Mouse (Mus musculus) midbrain, embryonic 14.5 days (tissue): ENCODE measurements around the gene Isg15. TPM values are rescaled to one million over a fixed set of nuclear protein-coding genes. Genes with fewer than 3 reads are reported as not detected.

Experiments
- ATAC-seq: fragments of 200-750 bp; cut with Nextera tagmentation; 2 replicates; pipeline ENCODE4 v1.8.0; 2017; ENCODE audit warnings: moderate number of reproducible peaks, moderate library complexity; ENCODE audit not compliant: low FRiP score, low TSS enrichment
- DNase-seq: peaks from one replicate; pipeline ENCODE4 v3.0.0-alpha.2; 2015
- H3K27ac ChIP-seq: fragments of 300-500 bp; sonication (generic); replicated peaks from 2 replicates; pipeline ENCODE4 v1.5.1; 2014; ENCODE audit warnings: mild to moderate bottlenecking, low read depth, low read length, moderate library complexity
- H3K27me3 ChIP-seq: fragments of 300-500 bp; sonication (generic); 2 replicates; pipeline ENCODE4 v1.6.1; 2014; ENCODE audit warnings: low read length, control low read depth, mixed read lengths; ENCODE audit not compliant: control insufficient read depth, insufficient read depth
- H3K36me3 ChIP-seq: fragments of 300-500 bp; sonication (generic); 2 replicates; pipeline ENCODE4 v1.6.1; 2014; ENCODE audit warnings: low read length, control low read depth; ENCODE audit not compliant: control insufficient read depth, insufficient read depth
- H3K4me1 ChIP-seq: fragments of 300-500 bp; sonication (generic); 2 replicates; pipeline ENCODE4 v1.6.1; 2014; ENCODE audit warnings: mild to moderate bottlenecking, antibody characterized with exemption, low read length, control low read depth; ENCODE audit not compliant: control insufficient read depth, insufficient read depth
- H3K4me2 ChIP-seq: fragments of 300-500 bp; sonication (generic); 2 replicates; pipeline ENCODE4 v1.6.1; 2014; ENCODE audit warnings: mild to moderate bottlenecking, low read length, moderate library complexity
- H3K4me3 ChIP-seq: fragments of 300-500 bp; sonication (generic); replicated peaks from 2 replicates; pipeline ENCODE4 v1.5.1; 2014; ENCODE audit warnings: low read depth, low read length
- H3K9ac ChIP-seq: fragments of 300-500 bp; sonication (generic); replicated peaks from 2 replicates; pipeline ENCODE4 v1.6.1; 2014; ENCODE audit warnings: mild to moderate bottlenecking, low read length, moderate library complexity
- H3K9me3 ChIP-seq: fragments of 300-500 bp; sonication (generic); 2 replicates; pipeline ENCODE4 v1.6.1; 2016; ENCODE audit warnings: low read length, control low read depth, mixed read lengths; ENCODE audit not compliant: control insufficient read depth
- WGBS: fragments of 180-500 bp; shearing (Covaris S2); extraction: QIAGEN DNeasy Blood & Tissue Kit; methylation state at CpG from one replicate; pipeline ENCODE4 v1.1.7; 2014; 5-methylcytosine and 5-hydroxymethylcytosine counted together
- polyA plus RNA-seq: library from polyadenylated mRNA; unstranded; fragments of >200 nt; fragmentation: Nextera tagmentation; extraction: Ambion mirVana; gene quantifications from 2 replicates; pipeline ENCODE4 v1.2.1, GENCODE M21; 2014

Gene Isg15
- polyA plus RNA-seq, 1 experiment from 2014 or later, result 2.5 TPM

DNA sequence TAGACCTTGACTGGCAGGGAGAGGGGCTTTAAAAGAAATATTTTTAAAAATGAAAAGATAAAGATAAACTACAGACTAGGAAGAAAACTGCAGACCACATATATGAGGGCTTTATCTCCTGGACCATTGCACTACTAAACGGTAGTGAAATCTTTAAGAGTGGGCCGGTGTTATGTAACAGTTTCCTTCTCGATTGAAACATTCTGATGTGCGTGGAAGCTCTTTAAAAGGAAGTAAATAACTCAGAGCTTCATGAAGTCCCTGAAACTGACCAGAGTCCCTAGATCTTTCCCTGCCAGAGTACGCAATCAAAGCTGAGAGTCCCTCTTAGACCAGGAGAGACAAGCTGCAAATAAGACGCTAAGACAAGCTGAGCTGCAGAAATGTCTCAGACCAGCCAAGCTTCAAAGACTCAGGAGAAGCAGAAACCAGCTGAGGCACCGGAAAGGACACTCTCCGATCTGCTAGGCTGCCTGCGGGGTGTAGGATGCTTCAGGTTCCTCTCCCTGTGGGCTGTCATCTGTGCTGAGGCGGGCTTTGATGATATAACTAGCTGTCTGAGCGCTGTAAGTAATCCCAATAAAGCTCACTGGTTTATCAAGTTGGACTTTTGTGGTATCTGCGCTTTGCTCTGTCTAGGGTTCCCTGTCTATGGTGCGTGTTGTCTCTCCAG is 9.5 kb upstream of the Isg15 start:
- no peak overlapping the region for H3K9ac ChIP-seq
- no peaks in the 10 kb centered on the region for H3K27me3 ChIP-seq
- no peak for ATAC-seq
- no peaks in the 10 kb centered on the region for H3K36me3 ChIP-seq
- WGBS, result 80% methylated on average over 13 of the region's 13 CpGs
- H3K4me2 ChIP-seq, result no peak overlapping the region
- H3K4me1 ChIP-seq, result no peaks in the 10 kb centered on the region
- no peaks in the 10 kb centered on the region for H3K9me3 ChIP-seq
- H3K27ac ChIP-seq, result no peak overlapping the region
- H3K4me3 ChIP-seq, result no peak overlapping the region
- DNase-seq, result no peak

DNA sequence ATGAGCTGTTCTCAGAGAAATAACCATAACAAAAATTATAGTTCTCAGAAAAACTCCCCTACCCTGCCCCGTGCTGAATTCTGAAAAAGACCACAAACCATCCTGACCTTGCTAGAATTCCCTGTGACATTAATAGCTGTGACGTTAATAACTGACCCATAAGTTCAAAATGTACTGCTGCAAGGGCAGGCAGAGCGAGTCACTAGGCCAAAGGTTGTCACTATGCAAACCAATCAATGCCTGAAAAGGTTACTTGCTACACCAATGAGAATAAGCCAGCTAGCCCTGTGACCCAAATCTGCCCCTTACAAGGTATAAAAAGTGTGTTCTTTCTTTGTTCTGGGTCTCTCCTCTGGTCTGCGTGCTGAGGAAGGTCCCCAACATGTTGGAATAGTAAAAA is 8.3 kb upstream of the Isg15 start:
- Histone ChIP-seq H3K4me3 (no peak overlapping the region), H3K4me1 (peaks cover 5% of the 10 kb centered on the region), H3K27me3 (no peaks in the 10 kb centered on the region), H3K9me3 (no peaks in the 10 kb centered on the region), H3K9ac (no peak overlapping the region), H3K36me3 (no peaks in the 10 kb centered on the region), H3K4me2 (no peak overlapping the region), H3K27ac (no peak overlapping the region)
- 90% methylated on average over 4 of the region's 4 CpGs for WGBS
- ATAC-seq (no peak), DNase-seq (no peak)

DNA sequence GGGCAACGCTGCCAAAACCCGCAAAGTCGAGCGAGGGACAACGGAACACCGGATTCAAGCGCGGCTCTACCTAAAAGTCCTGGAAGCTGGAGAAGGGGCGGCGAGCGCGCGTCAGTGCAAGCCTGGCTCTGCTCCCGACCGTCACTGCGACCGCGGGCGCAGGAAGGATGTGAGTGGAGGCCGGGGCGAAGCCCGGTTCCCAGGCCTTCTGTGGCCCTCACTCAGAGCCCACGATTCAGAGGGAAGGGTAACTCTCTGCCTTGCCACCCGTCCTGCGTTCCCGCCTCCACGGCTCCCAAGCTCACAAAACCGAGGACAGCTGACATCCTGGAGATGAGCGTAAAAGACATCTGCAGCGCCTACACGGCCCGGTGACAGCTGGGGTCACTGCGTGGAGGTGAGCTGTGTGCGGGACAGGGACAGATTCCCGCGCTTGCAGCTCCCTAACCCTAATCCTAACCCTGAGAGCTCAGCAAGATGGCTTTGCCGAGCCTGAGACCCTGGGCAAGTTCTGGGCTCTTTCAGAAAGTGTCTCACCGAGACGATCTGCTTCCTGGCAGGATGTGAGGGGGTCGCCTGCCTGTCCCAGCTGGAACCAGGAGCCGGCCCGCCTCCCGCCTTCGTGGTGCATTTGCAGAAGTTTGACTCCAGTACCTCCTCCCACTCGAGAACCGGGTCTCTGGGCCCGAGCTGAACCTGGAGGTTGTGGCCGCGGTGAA is 3.0 kb upstream of the Isg15 start:
- Histone ChIP-seq H3K27ac (peak overlapping the region; percentile 70), H3K4me1 (peaks cover 17% of the 10 kb centered on the region), H3K4me2 (peak overlapping the region; percentile 94), H3K9ac (peak overlapping the region; percentile 63), H3K36me3 (no peaks in the 10 kb centered on the region), H3K9me3 (no peaks in the 10 kb centered on the region), H3K4me3 (peak overlapping the region; percentile 51), H3K27me3 (peaks cover 5% of the 10 kb centered on the region; the same call in 1 of the 2 replicates)
- WGBS, result under 1% methylated on average over 49 of the region's 49 CpGs
- ATAC-seq (peak; percentile 43; the same call in 1 of the 2 replicates), DNase-seq (peak; percentile 71)

DNA sequence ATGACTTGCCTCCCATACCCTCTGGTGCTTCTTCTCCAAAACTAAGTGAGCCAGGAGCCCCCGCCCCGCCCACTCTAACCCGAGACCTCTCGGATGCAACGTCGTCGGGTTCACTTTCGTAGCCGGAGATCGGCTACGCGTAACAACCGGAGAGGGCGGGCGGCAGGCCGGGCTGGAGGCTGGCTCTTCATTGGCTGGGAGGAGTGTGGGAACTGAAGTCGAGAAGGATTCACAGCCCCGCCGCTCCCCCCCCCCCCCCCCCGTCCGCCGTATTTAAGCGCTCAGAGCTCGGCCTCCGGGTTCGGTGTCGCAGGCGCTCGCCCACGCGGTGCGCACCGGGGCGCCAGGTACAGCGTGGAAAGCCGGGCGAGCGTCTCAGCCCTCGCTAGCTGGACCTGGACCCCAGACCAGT is 2.4 kb upstream of the Isg15 start, which contains the start of gene AW011738:
TSS of gene AW011738 (plus strand) at position 304 of the 412 bp plus-strand sequence.
- Histone ChIP-seq H3K4me2 (peak within 1 kb of the TSS; percentile 94), H3K9ac (peak within 1 kb of the TSS; percentile 63), H3K9me3 (no peaks in the 10 kb centered on the region), H3K4me3 (peak within 1 kb of the TSS; percentile 51), H3K36me3 (no peaks in the 10 kb centered on the region), H3K4me1 (peaks cover 17% of the 10 kb centered on the region), H3K27me3 (peaks cover 5% of the 10 kb centered on the region; the same call in 1 of the 2 replicates), H3K27ac (peak within 1 kb of the TSS; percentile 70)
- DNase-seq, result peak; percentile 82
- ATAC-seq, result peak; percentile 79
- WGBS, result under 1% methylated on average over 35 of the region's 39 CpGs

DNA sequence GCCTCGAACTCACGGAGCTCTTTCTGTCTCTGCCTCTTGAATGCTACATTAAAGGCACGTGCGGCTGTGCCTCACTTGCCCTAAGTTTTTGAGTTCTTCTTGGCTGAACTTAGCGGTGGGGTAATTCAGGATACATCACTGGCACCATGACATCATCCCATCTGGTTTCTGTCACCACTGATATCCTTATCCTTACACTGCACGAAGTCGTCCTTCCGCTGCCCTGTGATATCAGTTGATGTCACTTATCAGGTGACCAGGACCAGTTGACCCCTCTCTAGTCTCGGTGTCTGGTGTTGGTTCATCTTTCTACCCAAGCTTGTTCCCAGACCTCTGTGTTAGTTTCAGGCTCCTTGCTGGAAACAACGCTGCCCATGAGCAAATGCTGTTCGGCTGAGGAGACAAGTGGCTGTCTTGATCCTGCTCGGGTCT is 1.9 kb upstream of the Isg15 start:
- peak overlapping the region; percentile 63; the same call in 1 of the 2 replicates for H3K9ac ChIP-seq
- H3K4me1 ChIP-seq, result peaks cover 17% of the 10 kb centered on the region
- DNase-seq (no peak), ATAC-seq (no peak)
- peaks cover 5% of the 10 kb centered on the region; the same call in 1 of the 2 replicates for H3K27me3 ChIP-seq
- no peak overlapping the region; the same call in 1 of the 2 replicates for H3K27ac ChIP-seq
- H3K4me3 ChIP-seq, result peak overlapping the region; percentile 51
- peak overlapping the region; percentile 94 for H3K4me2 ChIP-seq
- H3K9me3 ChIP-seq, result no peaks in the 10 kb centered on the region
- 46% methylated on average over 12 of the region's 12 CpGs for WGBS
- H3K36me3 ChIP-seq, result no peaks in the 10 kb centered on the region

DNA sequence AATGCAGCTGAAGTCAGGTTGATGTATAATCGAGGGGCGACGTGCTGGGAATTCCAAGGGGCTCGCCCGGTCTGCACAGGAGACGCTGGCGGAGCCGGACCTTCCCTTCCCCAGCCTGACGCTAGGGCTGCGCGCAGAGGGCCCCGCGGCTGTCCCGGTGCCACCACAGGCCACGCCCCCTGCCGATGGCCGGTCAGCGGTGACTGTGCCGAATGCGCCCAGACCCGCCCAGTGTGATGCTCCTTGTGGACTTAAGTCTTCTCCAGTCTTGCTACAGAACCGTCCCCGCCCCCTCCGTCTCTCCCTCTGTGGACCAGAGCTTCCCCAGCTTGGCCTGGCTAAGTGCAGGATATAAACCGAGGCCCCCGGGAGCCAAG is 2.8 kb downstream of the Isg15 start:
- WGBS, result under 1% methylated on average over 26 of the region's 26 CpGs
- DNase-seq (no peak), ATAC-seq (peak; percentile 92)
- no peaks in the 10 kb centered on the region for H3K27me3 ChIP-seq
- H3K27ac ChIP-seq, result peak overlapping the region; percentile 93
- peak overlapping the region; percentile 90 for H3K4me3 ChIP-seq
- peaks cover 27% of the 10 kb centered on the region for H3K4me1 ChIP-seq
- peaks cover 10% of the 10 kb centered on the region; the same call in 1 of the 2 replicates for H3K36me3 ChIP-seq
- H3K9me3 ChIP-seq, result no peaks in the 10 kb centered on the region
- peak overlapping the region; percentile 59 for H3K9ac ChIP-seq
- H3K4me2 ChIP-seq, result peak overlapping the region; percentile 88

GRCm38 (mm10) chr4:156197131-156197828 is 3.3 kb downstream of the Isg15 start, which contains the start of gene Agrn:
Gene Agrn (minus strand): TSS chr4:156197488.
- Histone ChIP-seq H3K27me3 (no peaks in the 10 kb centered on the region), H3K27ac (peak within 1 kb of the TSS; percentile 93), H3K4me2 (peak within 1 kb of the TSS; percentile 88), H3K4me3 (peak within 1 kb of the TSS; percentile 90), H3K9ac (peak within 1 kb of the TSS; percentile 80), H3K36me3 (peaks cover 16% of the 10 kb centered on the region; the same call in 1 of the 2 replicates), H3K4me1 (peaks cover 27% of the 10 kb centered on the region), H3K9me3 (no peaks in the 10 kb centered on the region)
- ATAC-seq (peak; percentile 87), DNase-seq (peak; percentile 93)
- under 1% methylated on average over 57 of the region's 88 CpGs for WGBS
